Mouse (Mus musculus): Measurements from ENCODE around the gene Ppara.

The Ppara gene

DNA sequence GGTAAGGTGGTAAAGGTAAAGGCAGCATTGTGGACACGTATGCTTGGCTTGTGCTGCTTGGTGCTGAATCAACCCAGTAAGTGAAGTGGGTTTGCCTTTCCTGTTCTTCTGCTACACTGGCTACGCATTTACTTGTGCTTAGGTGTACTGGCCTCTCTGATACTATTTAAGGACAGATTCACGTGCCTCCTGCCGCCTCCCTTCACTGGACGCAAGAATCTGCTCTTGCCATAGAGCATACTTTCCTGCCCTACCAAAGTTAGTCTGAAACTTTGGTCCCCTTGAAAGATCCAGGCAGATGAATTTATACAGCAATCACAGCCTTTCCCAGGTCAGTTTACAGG lies 75.7 kb downstream of the Ppara start:
- DNase-seq: no peak

DNA sequence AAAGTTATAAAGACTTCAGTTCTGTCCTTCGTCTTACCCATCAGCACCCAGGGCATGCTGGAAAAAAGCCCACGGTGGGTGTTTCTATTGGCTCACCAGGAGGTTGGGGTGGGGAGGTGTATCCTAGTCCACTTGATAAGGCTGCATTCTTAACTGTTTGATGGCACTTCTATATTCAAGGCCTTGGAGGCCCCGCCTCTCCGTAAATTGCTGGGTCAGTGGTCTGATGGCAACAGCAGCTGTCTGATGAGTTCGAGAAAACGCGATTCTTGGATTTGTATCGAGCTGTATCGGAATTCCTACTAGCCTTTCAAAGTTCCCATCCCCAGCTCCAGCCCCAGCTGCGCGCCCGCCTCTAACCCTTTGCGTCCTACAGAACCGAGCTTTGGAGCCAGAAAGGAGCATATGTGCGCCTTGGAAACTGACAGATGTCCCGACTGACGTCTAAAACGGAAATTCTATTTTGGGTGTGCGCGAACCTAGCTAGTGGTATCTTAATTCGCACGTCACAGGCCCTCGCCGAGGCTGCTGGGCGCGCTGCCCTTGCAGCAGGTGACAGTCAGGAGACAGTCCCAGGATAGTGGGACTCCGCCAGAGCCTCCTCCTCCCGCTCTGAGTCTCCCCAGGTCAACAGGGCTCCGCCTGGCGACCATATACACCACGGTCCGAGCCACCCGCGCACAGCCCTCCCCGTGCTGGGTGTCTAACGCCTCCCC lies 76.2 kb downstream of the Ppara start:
- DNase-seq: peak; percentile 46

DNA sequence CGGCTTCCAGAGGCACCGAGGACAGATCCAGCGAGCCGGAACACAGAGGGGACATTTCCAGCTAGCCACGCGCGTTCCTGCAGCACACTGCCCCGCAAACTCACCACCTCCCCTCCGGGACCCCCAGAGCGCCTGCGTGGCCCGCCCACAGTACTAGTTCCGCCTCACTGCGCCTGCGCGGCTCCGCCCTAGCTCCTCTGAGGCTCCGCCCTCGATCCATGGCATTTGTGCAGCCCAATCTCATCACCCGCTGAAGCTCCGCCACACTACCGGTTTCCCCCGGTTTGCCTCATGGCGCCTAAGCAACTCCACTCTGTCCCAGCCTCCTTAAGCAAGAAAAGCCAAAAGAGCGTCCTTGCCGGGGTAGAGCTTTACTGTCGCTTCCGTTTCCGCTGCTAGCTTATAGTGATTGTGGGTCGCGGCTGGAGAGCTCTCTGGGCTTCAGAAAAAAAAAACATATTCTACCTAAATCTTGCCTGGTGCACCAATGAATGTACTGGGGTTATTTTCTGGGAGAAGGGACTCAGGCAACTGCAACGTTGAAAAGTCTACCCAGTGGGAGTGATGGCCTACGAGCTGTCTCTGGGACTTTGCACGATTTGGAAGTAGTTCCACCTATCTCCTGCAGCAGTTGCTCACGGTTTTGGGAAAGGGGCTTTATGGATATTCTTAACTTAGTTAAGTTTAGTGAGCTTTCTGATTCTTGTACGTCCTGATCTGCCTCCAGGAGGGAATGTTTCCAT lies 76.9 kb downstream of the Ppara start, which contains the start of gene Cdpf1:
Gene Cdpf1, minus strand, starts transcription at position 163 of the 743 bp plus-strand sequence.
- DNase-seq: peak; percentile 99

DNA sequence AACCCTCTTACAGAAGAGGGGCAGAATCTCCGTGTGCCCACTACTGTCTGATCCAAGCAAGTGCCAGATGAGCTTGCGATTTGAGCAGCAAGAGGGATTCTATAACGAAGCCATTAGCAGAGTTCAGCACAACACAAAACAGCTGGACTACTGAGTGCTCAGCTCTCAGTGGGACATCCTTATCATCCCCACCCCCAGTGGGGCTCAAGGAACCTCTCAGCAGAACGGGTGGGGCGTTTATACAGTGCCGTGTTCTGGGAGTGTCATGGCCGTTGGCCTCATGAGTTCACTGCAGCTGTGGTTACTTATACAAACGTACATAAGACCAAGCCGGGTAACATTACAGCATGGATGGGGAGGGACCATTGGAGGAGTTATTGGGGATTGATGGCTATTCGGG lies 78.6 kb downstream of the Ppara start:
- DNase-seq: no peak

DNA sequence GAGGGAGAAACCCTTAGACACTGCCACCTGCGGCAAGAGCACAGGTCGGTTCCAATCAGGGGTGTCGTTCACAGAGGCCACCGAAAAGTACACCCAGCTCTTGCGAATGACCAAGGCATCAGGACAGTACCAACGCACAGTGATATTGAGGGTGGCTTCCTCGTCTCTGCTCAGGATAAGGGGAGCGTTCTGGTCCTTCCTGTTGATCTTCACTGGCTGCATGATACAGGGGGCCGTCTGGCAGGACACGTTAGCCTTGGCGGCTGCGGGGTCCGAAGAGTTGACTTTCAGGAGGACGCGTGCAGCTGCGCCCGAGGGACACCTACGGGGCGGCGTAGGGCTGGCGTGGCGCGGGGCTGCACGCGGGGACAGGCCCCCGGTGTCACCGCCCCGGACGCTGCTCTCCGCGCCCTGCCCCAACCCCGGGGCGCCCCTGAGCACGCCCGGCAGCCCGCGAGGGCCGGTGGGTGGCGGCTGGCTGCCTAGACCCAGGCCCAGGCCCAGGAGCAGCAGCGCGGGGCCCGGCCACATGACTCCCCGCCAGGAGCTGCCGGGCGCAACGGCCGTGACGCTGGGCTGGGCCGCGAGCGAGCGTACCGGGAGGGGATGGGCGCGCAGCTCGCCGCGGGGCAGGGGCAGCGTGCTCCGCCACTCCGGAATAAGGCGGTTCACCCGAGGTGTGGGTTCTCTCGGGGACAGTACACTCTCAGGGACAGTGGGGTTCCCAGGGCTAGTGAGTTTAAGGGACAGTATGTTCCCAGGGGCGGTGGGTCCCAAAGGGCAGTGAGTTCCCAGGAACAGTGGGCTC lies 86.6 kb downstream of the Ppara start, which contains the start of gene Pkdrej:
Gene Pkdrej, minus strand, starts transcription at position 532 of the 808 bp plus-strand sequence.
- DNase-seq: peak; percentile 52

DNA sequence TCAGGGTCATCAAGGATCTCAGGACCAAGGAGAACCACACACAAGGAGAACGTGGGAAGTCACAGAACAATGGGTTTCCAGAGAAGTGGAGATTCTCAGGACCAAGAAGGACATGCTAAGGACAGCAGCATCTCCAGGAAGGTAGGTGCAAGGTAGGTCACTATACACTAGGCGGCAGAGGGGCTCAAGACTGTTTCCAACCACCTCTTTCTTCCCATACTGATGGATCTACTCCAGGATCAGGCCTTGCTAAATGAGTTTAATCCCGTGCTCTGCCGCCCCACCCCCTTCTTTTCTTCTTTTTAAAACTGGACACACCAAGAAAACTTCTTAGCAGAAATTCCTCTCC lies 87.2 kb downstream of the Ppara start:
- DNase-seq: peak; percentile 13

DNA sequence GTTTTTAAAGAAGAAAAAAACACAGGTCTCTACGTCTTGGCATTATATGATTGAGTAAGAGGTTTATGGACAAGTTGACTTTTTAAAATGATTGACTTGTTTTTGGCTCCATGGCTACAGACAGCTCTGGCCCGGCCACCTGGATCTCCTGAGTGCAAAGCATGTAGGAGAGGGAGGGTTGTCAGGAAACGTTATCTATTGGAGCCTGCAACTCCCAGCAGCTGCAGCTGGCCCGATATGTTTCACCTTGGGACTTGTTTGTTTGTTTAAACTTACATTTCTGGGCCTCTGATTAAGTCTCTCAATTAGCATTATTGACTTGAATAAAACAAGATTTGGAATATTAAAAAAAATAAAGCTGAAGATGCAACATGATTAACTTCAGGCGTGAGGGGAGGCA lies 91.9 kb downstream of the Ppara start:
- DNase-seq: no peak

DNA sequence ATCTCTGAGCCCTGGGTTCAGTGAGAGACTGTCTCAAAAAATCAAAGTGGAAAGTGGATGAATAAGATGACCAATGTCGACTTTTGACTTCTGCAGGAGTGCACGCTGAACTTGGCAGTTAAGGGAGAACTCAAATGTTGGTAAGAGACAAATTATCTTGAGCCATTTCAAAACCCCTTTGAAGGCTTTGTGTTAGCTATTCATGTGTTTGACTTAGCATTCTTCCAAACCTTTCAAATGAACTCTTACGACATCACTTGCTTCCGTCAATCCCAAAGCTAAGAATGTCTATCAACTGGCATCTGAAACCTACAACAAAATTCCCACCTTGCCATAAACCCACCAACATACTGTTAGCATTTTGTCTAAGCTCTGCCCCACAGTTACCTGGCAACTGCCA lies 93.3 kb downstream of the Ppara start:
- no peak for DNase-seq

DNA sequence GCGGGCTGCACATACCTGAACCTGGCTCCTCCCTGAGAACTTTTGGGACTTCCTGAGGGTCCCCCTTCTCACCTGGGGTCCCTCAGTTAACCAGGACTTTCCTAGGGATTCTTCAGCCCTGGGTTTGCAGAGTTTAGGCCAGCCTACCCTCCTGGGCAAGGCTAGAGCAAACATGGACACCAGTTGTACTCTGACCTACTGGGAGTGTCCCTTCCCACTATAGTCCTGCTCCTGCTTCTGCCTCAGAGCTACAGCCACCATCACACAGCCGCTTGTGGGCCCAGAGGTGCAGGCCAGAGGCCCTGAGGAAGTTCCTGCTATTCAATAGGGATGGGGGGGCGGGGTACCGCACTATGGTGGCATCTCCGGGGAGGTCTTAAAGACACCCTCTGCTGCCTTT lies 94.7 kb downstream of the Ppara start:
- no peak for DNase-seq

DNA sequence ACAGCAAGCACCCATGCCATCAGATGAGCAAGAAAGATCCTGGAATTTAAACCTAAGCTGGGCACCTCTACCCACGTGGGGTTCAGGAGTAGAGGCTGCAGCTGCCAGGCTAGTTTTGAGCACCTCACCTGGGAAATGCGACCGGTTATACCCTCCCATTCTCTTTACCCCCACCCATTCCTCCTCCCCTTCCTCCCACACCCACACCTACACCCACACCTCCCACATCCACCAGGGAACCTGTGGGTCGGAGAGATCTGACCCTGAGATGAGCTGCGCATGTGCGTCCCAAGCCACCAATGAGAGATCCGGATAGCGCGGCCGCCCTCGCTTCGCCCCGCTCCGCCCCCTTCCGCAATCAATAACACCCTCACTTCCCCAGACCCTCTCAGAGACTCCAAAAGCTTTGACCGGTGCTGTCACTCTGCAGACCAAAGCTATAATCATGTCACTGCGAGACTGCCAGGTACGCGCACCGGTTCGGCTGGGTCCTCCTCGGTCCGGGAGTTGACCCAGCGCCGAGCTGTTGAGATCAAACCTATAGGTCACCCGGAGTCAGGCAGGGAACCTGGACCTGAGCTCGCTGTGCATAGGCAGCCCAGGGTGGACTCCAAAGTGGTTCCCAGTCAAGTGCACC lies 97.3 kb downstream of the Ppara start, which contains the start of gene Ttc38:
Gene Ttc38, plus strand, starts transcription at position 353 of the 637 bp plus-strand sequence.
- peak; percentile 92 for DNase-seq

DNA sequence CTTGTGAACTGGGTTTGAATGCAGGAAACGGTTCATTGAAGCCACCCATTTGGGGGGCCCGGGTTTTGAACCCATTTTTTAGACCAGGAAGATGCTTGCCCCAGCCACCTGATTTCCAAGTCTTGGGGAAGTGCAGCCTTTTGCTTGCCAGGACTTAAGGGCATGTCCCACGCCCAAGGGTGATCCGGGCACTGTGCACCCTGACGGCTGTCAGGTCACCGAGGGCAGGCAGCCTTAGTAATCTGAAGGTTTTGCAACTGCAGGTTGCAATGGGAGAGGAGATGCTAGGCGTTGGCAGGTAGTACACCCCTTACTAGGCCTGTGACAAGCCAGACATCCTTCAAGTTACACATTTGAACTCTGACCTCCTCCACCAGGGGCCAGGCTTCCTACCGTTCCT lies 97.8 kb downstream of the Ppara start:
- DNase-seq: no peak

DNA sequence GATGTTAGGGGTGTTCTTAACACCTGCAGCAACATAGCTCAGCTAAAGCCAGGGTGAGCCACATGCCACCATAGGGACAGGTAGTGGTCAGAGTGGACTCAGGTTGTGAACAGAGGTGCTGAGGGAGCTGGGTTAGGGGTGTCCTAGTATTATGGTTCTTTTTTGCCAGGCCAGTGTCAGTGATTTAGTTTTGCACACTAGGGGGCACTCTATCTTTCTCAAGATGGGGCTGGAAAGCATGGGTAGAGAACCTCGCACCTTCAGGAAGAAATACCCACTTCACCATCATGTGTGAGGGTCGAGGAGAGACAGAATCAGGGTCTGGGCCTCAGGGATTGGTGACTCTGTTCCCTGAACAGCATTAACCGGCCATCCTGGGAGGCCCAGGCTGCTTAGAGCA lies 100.6 kb downstream of the Ppara start:
- no peak for DNase-seq

DNA sequence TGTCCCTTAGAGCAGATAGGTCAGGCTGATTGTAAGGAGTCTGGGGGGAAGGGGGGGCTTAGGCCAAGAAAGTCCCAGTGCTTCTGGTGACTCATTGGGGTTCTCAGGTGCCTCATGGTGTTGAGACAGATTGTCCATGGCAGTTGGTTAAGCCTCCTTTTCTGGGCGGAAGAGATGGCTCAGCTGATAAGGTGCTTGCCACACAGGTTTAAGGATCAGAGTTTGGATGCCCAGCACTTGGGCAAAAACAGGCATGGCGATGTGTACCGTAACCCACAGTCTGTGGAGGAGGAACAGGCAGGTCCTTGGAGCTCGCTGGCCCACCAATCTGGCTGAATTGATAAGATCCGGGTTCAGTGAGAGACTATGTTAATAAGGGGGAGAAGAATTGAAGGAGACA lies 102.1 kb downstream of the Ppara start:
- DNase-seq: no peak

DNA sequence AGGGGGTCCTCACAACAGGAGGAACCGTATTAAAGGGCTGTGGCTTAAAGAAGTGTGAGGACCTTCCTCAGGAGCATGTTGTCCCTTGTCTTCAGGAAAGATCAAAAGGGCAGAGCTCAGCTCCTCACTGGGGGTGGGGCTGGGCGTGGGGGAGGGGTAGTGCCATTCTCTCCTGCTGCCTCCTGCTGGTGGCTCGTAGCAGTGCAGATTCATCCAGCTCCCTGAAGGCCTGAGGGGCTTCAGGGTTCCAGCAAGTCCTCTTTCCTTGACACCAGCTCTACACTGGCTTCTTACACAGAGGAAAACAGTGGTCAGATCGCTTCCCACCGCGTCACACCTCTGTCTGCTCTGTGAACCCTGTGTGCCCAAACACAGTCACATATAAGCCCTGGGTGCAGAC lies 106.2 kb downstream of the Ppara start:
- DNase-seq: peak; percentile 30

DNA sequence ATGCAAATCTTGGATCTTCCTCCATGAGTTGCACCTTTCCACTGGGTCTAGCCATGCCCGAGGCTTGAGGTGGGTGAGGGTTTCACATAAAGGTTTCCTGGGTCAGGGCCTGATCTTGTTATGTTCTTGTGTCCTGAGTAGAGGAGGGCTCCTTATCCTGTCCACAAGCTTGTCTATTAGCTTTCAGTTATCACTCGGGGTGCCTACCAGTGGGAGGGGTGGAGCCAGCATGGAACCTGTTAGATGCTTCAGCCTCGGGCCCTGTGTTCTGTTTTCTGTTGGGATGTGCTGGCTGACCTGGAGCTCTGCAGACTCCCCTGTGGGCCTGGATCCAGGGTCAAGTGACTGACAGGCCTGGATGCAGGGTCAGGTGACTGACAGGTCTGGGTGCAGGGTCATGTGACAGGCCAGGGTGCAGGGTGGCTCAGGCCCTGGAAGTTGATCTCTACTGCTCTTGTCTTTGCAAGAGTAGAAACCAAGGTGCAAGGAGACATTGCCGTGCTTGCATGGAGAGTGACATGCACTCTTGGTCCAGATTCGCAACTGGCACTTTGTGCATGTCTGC lies 107.1 kb downstream of the Ppara start:
- peak; percentile 32 for DNase-seq

DNA sequence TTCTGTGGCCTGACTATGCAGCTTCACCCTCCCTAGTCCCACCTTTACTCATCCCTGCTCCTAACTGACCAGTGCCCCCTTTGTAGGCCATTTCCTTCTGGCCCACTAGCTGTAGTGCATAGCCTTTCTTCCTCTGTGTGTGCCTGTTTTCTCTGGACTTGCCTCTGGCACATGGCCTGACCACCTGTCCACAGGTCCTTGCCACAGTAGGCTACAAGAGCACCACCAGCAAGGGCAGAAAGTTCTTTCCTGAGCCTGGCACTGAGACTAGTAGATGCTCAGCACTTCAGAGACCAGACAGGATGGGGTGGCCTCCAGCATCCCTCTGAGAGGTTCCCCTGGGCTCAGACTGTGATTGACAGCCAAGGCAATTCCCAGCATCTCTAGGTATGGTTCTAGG lies 110.3 kb downstream of the Ppara start:
- no peak for DNase-seq

DNA sequence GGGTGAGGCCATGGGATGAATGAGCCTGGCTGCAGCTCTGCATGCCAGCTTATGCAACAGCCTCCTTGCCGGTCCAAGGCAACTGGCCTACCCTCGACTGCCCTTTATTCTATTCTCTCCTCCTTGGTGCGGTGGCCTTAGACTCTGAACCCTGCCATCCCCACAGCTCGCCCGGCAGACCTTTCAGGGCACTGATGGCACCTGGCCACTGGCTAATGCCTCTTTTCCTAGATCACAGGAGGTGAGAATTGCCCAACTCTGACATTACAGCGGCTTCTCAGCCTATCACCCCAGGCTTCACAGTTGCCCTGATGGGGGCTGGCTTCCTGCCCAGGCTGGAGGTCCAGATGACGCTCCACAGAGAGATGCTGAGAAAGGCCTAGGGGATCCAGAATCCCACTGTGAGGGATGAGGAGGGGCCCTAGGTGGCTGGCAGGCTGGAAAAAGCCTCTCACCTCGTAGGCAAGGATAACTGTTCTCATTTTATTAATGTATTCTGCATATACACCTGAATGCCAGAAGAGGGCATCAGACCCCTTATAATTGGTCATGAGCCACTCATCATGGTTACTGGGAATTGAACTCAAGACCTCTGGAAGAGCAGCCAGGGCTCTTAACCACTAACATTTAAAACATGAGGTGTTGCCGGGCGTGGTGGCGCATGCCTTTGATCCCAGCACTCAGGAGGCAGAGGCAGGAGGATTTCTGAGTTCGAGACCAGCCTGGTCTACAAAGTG lies 117.0 kb downstream of the Ppara start:
- no peak for DNase-seq
